Mouse (Mus musculus): Measurements from ENCODE around the gene Higd1c.

- no peak for TF ChIP-seq POLR2A (IDR thresholded peaks at IDR 0.05; ENCODE audit: insufficient read depth, low read depth, low read length)
- TF ChIP-seq CTCF (IDR thresholded peaks at IDR 0.05; ENCODE audit: insufficient read depth, low read depth, low read length), result no peak
Measured at GRCm38 (mm10) chr15:100429959-100430565, 65.7 kb downstream of the Higd1c start.
